Mouse (Mus musculus) hindbrain, embryonic 11.5 days (tissue): ENCODE measurements at regions not wholly inside any gene's neighbourhood (a gene's known extent, or its start where the extent isn't known, plus 50 kb on each side); places are given as distances from the start of the nearest gene placed in this dataset.

Experiments used
- ATAC-seq: fragments of 200-750 bp; cut with Nextera tagmentation; 2 replicates; pipeline ENCODE4 v1.8.0; 2017; ENCODE audit warnings: mild to moderate bottlenecking, moderate TSS enrichment, moderate library complexity; ENCODE audit not compliant: low FRiP score
- DNase-seq: peaks from one replicate; pipeline ENCODE4 v3.0.0-alpha.2; 2015; ENCODE audit warnings: low spot score
- H3K27ac ChIP-seq: fragments of 300-500 bp; sonication (generic); 2 replicates; pipeline ENCODE4 v1.5.1; 2014; ENCODE audit warnings: mild to moderate bottlenecking, low read depth, low read length
- H3K27me3 ChIP-seq: fragments of 300-500 bp; sonication (generic); 2 replicates; pipeline ENCODE4 v1.6.1; 2014; ENCODE audit warnings: mild to moderate bottlenecking, low read length, moderate library complexity, mixed read lengths; ENCODE audit not compliant: control insufficient read depth, insufficient read depth
- H3K36me3 ChIP-seq: fragments of 300-500 bp; sonication (generic); 2 replicates; pipeline ENCODE4 v1.6.1; 2014; ENCODE audit warnings: mild to moderate bottlenecking, low read length, moderate library complexity, mixed read lengths; ENCODE audit not compliant: control insufficient read depth, insufficient read depth
- H3K4me1 ChIP-seq: fragments of 300-500 bp; sonication (generic); replicated peaks from 2 replicates; pipeline ENCODE4 v1.6.1; 2014; ENCODE audit warnings: low read length, mixed read lengths; ENCODE audit not compliant: control insufficient read depth, insufficient read depth
- H3K4me2 ChIP-seq: fragments of 300-500 bp; sonication (generic); replicated peaks from 2 replicates; pipeline ENCODE4 v1.6.1; 2014; ENCODE audit warnings: mild to moderate bottlenecking, low read depth, low read length
- H3K4me3 ChIP-seq: fragments of 300-500 bp; sonication (generic); 2 replicates; pipeline ENCODE4 v1.5.1; 2014; ENCODE audit warnings: low read depth, low read length
- H3K9ac ChIP-seq: fragments of 300-500 bp; sonication (generic); 2 replicates; pipeline ENCODE4 v1.6.1; 2014; ENCODE audit warnings: low read depth, low read length
- H3K9me3 ChIP-seq: fragments of 300-500 bp; sonication (generic); 2 replicates; pipeline ENCODE4 v1.6.1; 2016; ENCODE audit warnings: low read length; ENCODE audit not compliant: control insufficient read depth
- whole genome bisulfite sequencing: fragments of 180-500 bp; shearing (Covaris S2); extraction: QIAGEN DNeasy Blood & Tissue Kit; methylation state at CpG from one replicate; pipeline ENCODE4 v1.1.7; 2014; 5-methylcytosine and 5-hydroxymethylcytosine counted together

DNA sequence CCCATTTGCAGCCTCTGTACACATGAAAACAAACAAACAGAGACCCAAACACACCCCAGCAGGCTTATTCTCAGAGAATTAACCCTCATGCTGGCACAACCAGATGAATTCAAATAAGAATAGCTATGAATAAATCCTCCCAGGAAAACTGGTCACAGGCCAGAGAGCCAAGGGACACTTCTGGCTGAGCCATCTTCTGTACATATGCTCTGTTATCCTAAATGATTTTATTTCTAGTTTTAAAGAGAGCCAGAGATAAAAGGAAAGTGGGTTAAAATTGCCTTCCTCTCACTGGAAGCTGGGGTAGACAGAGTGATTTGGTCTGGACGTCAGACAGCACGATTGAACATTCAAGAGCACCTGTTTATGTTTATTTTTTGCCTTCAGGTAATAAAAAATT lies 190.4 kb downstream of the Satb1 start:
- Histone ChIP-seq H3K36me3 (no peaks in the 10 kb centered on the region), H3K9me3 (no peaks in the 10 kb centered on the region)
- WGBS, result 90% methylated on average over 2 of the region's 2 CpGs

DNA sequence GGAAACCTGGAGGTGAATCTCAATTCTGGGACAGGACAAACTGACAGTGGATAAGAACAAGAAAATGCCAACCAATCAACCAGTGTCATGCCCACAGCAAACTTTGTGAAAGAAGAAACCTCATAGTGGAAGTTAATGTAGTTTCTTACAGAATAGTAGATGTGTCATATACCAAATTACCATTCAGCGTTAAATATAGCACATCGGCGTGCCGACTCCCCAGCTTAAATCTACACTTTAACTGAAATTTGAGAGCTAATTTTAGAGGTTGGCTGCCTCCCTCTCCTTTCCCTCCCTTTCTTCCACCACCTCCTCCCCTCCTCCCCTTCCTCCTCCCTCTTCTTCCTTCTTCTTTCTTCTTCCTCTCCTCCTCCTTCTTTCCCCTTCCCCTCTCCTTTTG lies 197.2 kb downstream of the Satb1 start:
- H3K4me3 ChIP-seq, result no peak overlapping the region
- H3K4me2 ChIP-seq, result no peak overlapping the region
- H3K27ac ChIP-seq, result no peak overlapping the region
- ATAC-seq, result no peak
- no peak for DNase-seq
- 98% methylated on average over 4 of the region's 4 CpGs for WGBS
- H3K4me1 ChIP-seq, result no peaks in the 10 kb centered on the region
- H3K36me3 ChIP-seq, result no peaks in the 10 kb centered on the region
- H3K9me3 ChIP-seq, result no peaks in the 10 kb centered on the region
- H3K27me3 ChIP-seq, result no peaks in the 10 kb centered on the region
- H3K9ac ChIP-seq, result no peak overlapping the region

More for the DNA sequence above, 190.4 kb downstream of the Satb1 start:
- no peaks in the 10 kb centered on the region for H3K4me1 ChIP-seq
- ATAC-seq, result no peak
- no peak overlapping the region for H3K4me2 ChIP-seq
- H3K4me3 ChIP-seq, result no peak overlapping the region
- H3K9ac ChIP-seq, result no peak overlapping the region
- no peak overlapping the region for H3K27ac ChIP-seq
- H3K27me3 ChIP-seq, result no peaks in the 10 kb centered on the region
- no peak for DNase-seq

DNA sequence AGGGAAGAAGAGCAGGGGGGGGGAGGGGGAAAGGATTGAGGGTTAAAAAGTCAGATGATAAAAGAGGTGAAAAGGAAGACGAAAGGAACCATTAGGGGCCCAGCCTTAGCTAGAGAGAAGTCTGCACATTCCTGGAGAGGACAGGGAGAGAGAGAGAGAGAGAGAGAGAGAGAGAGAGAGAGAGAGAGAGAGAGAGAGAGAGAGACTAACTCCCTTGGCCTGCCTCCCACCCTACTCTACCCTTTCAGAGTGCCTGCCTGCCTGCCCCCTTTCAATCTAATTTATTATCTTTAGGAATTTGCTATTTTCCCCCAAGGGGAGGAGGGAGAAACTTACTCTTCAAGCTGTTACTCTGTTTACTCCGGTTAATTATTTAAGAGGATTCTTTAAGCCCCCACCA lies 201.5 kb downstream of the Satb1 start:
- no peak for DNase-seq

DNA sequence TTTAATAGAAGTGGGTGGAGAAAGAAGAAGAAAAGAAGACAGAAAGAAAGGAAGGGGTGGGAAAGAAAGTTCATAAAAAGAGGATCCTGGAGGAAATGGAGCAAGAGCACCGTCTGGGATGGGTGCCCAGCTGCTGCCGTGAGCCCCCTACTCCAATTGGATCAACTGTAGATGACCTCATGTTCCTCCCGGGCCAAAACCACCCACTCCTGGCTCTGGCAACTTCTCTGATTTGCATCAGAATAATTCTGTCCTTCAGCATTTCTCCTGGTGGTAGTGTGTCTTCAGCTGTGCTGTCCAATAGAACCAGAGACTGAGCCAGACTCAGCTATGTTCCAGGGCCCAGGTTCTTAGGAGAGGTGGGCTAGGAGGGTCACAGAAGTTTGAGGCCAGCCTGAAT lies 212.6 kb downstream of the Satb1 start:
- DNase-seq (no peak), ATAC-seq (no peak)
- Histone ChIP-seq H3K36me3 (no peaks in the 10 kb centered on the region), H3K27ac (no peak overlapping the region), H3K27me3 (no peaks in the 10 kb centered on the region), H3K4me3 (no peak overlapping the region), H3K9ac (no peak overlapping the region), H3K4me1 (no peaks in the 10 kb centered on the region), H3K4me2 (no peak overlapping the region), H3K9me3 (no peaks in the 10 kb centered on the region)
- WGBS, result 61% methylated on average over 3 of the region's 3 CpGs

More for the DNA sequence above, 201.5 kb downstream of the Satb1 start:
- no peaks in the 10 kb centered on the region for H3K27me3 ChIP-seq
- H3K36me3 ChIP-seq, result no peaks in the 10 kb centered on the region
- H3K4me3 ChIP-seq, result no peak overlapping the region
- no peak overlapping the region for H3K27ac ChIP-seq
- H3K4me1 ChIP-seq, result no peaks in the 10 kb centered on the region
- H3K9ac ChIP-seq, result no peak overlapping the region
- no peak for ATAC-seq
- H3K9me3 ChIP-seq, result no peaks in the 10 kb centered on the region
- 63% methylated on average over 2 of the region's 2 CpGs for WGBS
- no peak overlapping the region for H3K4me2 ChIP-seq

DNA sequence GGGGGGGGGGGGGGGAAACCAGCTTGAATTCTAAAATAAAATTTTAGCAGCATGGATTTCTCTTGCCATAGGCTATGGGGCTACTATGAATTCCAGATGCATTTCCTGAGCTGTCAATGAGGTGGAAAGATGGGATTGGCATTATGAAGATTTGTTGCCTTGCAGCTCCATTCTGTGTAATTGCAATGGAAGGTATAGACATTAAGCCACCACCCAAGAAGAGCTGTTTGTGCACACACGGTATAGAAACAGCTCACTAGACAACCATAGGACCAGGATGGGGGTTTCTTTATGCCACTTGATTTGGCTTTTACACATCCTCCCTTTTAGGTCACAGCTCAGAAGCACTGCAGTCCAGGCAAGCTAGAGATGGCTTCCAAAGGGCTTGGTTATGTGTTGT lies 247.8 kb downstream of the Satb1 start:
- no peak for ATAC-seq

DNA sequence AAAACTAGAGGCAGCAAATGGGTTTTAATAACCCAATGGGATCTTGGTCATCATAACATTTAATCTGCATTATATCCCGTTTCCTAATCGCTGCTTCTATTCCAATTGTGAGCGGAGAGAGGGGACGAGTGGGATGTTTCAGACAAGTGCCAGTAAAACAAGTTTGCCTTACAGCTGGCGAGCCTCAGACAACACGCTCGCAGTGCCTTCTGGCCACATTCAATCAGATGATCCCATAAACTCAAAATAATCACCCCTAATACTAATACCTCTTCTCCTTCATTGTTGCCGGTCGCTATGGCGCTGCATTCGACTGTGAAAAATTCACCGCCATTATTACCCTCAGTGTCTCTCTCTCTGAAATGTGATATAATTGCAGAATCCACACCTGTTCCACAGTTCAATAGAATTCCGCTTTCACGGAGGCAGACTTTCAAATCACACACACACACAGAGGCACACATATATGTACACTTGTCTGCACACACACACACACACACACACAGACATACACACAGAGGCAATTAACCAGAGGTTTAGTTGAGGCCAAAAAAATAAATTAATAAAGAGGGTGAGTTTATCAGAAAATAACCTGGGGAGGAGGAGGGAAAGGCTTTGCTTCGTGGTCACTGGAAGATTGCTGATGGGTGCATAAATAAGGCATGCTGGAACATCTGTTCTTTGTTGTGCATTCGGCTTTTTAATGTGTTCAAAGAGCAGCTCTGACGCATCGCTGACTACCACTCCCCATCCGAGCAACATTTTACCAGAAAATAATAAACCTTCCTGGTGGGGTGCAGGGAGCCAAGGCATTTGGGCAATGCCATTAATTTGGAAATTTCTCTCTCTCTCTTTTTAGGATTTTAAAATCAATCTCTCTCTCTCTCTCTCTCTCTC lies 248.9 kb downstream of the Satb1 start:
- Histone ChIP-seq H3K4me1 (no peaks in the 10 kb centered on the region), H3K9ac (0 out of 2 replicates have a peak overlapping the region, but pooled peaks have one; percentile 15), H3K27ac (no peak overlapping the region), H3K27me3 (no peaks in the 10 kb centered on the region), H3K9me3 (no peaks in the 10 kb centered on the region), H3K4me3 (no peak overlapping the region), H3K36me3 (no peaks in the 10 kb centered on the region), H3K4me2 (no peak overlapping the region)
- WGBS, result 69% methylated on average over 19 of the region's 19 CpGs
- ATAC-seq (peak; percentile 56; the same call in 1 of the 2 replicates), DNase-seq (no peak)

More for the DNA sequence above, 247.8 kb downstream of the Satb1 start:
- H3K27ac ChIP-seq, result no peak overlapping the region
- H3K36me3 ChIP-seq, result no peaks in the 10 kb centered on the region
- DNase-seq, result no peak
- no peaks in the 10 kb centered on the region for H3K4me1 ChIP-seq
- H3K4me2 ChIP-seq, result no peak overlapping the region
- no peaks in the 10 kb centered on the region for H3K9me3 ChIP-seq
- no peak overlapping the region for H3K4me3 ChIP-seq
- no peaks in the 10 kb centered on the region for H3K27me3 ChIP-seq
- H3K9ac ChIP-seq, result no peak overlapping the region
- WGBS, result 59% methylated on average over 1 of the region's 1 CpGs

DNA sequence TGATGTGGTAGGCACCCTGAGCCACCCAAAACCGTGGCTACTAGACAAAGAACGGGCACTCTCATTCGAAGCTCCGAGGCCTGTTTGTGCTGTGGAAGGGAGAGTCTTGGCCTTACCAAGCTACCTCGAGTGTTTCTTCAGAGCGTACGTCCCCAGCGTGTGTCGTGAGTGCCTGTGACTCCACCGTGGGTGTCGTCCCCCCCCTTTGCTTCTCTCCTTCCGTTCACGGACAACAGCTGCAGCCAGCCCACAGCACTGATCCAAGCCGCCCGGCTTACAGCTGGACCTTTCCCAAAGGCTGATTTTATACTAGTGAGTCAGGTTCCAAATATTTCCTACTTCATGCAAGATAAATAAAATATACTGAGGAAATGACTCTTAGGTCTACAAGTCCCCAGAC lies 249.8 kb downstream of the Satb1 start:
- H3K27ac ChIP-seq, result no peak overlapping the region
- no peaks in the 10 kb centered on the region for H3K9me3 ChIP-seq
- no peak for ATAC-seq
- no peak for DNase-seq
- no peak overlapping the region for H3K9ac ChIP-seq
- H3K4me1 ChIP-seq, result no peaks in the 10 kb centered on the region
- no peak overlapping the region for H3K4me2 ChIP-seq
- H3K36me3 ChIP-seq, result no peaks in the 10 kb centered on the region
- WGBS, result 88% methylated on average over 15 of the region's 15 CpGs
- no peak overlapping the region for H3K4me3 ChIP-seq
- no peaks in the 10 kb centered on the region for H3K27me3 ChIP-seq

DNA sequence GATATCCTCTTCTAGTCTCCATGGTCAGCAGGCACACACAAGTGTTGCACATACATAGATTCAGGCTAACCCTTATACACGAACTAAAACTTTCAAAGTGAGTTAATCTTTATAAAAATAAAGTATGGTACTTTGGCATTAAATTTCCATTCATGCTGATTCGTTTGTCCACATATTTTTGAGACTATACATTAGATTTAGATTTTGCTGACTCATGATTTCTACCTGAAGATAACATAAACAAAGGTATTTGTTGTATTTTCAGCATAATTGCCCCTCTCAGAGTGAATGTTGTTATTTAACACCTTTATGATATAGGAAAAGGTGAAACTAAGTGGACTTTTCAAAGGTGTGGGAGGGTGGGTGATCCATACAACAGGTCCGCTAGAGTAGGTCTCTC lies 277.2 kb downstream of the Satb1 start:
- H3K27me3 ChIP-seq, result no peaks in the 10 kb centered on the region
- WGBS, result 87% methylated on average over 3 of the region's 3 CpGs
- no peaks in the 10 kb centered on the region for H3K36me3 ChIP-seq
- no peak overlapping the region for H3K4me2 ChIP-seq
- no peaks in the 10 kb centered on the region for H3K9me3 ChIP-seq
- no peak overlapping the region for H3K9ac ChIP-seq
- no peak overlapping the region for H3K4me3 ChIP-seq
- DNase-seq, result no peak
- no peak for ATAC-seq
- no peak overlapping the region for H3K27ac ChIP-seq
- no peaks in the 10 kb centered on the region for H3K4me1 ChIP-seq

DNA sequence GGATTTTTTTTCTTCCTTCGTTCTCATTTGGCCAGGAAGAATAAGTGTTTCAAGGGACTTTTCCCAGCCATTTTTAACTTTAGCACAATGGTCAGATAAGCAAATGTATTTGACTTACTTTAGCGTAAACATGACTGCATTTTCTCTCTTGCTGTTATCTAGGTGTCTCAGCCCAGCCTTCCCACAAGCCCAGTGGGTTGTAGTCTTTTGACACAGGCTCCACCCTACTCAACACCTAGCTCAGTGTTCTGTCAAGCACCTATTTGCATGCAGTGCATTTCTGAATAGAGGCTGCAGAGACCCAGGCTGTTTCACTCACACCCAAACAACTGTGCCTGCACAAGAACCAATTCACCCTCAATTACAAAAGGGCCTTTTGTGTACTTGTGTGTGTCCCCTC lies 278.6 kb downstream of the Satb1 start:
- Histone ChIP-seq H3K27me3 (no peaks in the 10 kb centered on the region), H3K4me2 (no peak overlapping the region), H3K4me3 (no peak overlapping the region), H3K36me3 (no peaks in the 10 kb centered on the region), H3K9ac (no peak overlapping the region), H3K27ac (no peak overlapping the region), H3K9me3 (no peaks in the 10 kb centered on the region), H3K4me1 (no peaks in the 10 kb centered on the region)
- DNase-seq (no peak), ATAC-seq (no peak)
- 91% methylated on average over 2 of the region's 2 CpGs for WGBS
